ENCODE assay signal across 8 mouse cellular contexts in the genomic region with DNA sequence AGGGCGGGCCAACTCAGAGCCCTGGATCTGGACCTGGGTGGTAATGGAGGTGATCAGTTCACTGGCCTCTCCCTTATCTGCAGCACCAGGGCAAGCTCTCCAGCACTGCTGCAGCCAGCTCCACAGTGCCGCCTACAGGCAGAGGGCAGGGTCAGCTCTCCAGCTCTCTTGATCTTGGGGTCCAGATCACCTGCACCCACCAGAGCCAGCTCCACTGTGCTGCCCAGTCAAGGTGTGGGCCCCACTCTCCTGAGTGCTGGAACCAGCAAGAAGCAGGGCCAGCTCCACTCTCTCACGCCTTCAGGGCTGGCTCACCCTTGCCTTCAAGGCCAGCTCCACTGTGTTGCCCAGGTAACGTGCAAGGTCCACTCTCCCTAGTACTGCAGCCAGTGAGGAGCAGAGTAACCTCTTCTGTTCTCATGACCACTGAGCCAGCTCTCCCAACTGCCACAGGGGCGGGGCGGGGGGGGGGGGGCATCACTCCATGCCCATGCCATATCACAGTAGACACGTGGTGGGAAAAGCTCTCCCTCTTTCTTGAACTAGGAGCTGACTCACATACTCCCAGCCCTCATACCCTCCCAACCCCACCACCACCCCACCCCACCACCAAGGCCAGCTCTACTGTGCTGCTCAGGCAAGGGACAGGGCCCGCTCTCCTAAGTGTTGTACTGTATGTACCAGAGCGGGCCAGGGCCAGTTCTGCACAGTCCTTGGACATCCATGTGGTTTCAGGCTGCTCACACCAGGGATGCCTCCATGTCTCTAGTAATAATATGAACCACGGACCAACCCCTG. TPM values are rescaled to one million over a fixed set of nuclear protein-coding genes. Genes with fewer than 3 reads are reported as not detected.
DNase-seq lines count a peak whose midpoint lies in the region; ATAC-seq and TF ChIP-seq lines count a peak whose summit lies in the region.

No protein-coding gene starts in this region.

- no peak overlapping the region for H3K4me2 ChIP-seq in intestine, embryonic 15.5 days (replicated peaks)
- no peak overlapping the region for H3K4me2 ChIP-seq in lung, postnatal 0 days (replicated peaks; ENCODE audit: low read depth, low read length)

- peak; percentile 70 for TF ChIP-seq CTCF in lung, postnatal 0 days (IDR thresholded peaks at IDR 0.05)

- TF ChIP-seq EP300 in lung, postnatal 0 days (IDR thresholded peaks at IDR 0.05) = no peak

- H3K27ac ChIP-seq in intestine, embryonic 15.5 days = no peak overlapping the region
- H3K27ac ChIP-seq in lung, postnatal 0 days (ENCODE audit: low read length) = no peak overlapping the region

- no peak overlapping the region for H3K4me3 ChIP-seq in intestine, embryonic 15.5 days (replicated peaks)
- H3K4me3 ChIP-seq in lung, postnatal 0 days (ENCODE audit: low read depth, low read length) = no peak overlapping the region

- H3K36me3 ChIP-seq in intestine, embryonic 15.5 days = no peaks in the 10 kb centered on the region
- H3K36me3 ChIP-seq in lung, postnatal 0 days (ENCODE audit: insufficient read depth, low read length) = no peaks in the 10 kb centered on the region

- ATAC-seq in intestine, embryonic 15.5 days = peak; percentile 95
- peak; percentile 11; the same call in 1 of the 2 replicates for ATAC-seq in lung, postnatal 0 days

- DNase-seq in cerebellum, postnatal 14 days = peak; percentile 14 to 21
- no peak for DNase-seq in cerebellum, adult 8-10 months
- peak; percentile 34 for DNase-seq in thymus, postnatal 14 days
- DNase-seq in thymus, postnatal 0 days (ENCODE audit: low spot score) = no peak
- no peak for DNase-seq in lung, postnatal 0 days (ENCODE audit: low spot score)
- DNase-seq in layer of hippocampus, adult 9-11 months = no peak
- DNase-seq in urinary bladder, adult 18-20 months (ENCODE audit: low spot score in 2 of 2) = no peak

- H3K9ac ChIP-seq in intestine, embryonic 15.5 days = no peak overlapping the region
- H3K9ac ChIP-seq in lung, postnatal 0 days (replicated peaks; ENCODE audit: low read depth) = no peak overlapping the region

- no peaks in the 10 kb centered on the region for H3K9me3 ChIP-seq in intestine, embryonic 15.5 days
- no peaks in the 10 kb centered on the region for H3K9me3 ChIP-seq in lung, postnatal 0 days (ENCODE audit: low read length)

- no peaks in the 10 kb centered on the region for H3K27me3 ChIP-seq in intestine, embryonic 15.5 days (replicated peaks)
- H3K27me3 ChIP-seq in lung, postnatal 0 days (replicated peaks; ENCODE audit: insufficient read depth, low read length) = no peaks in the 10 kb centered on the region

- 67% methylated on average over 10 of the region's 10 CpGs for WGBS in intestine, embryonic 15.5 days
- 78% methylated on average over 10 of the region's 10 CpGs for WGBS in lung, postnatal 0 days

- H3K4me1 ChIP-seq in intestine, embryonic 15.5 days (replicated peaks) = no peaks in the 10 kb centered on the region
- no peaks in the 10 kb centered on the region for H3K4me1 ChIP-seq in lung, postnatal 0 days (ENCODE audit: insufficient read depth, low read depth, low read length)

RNA-seq across cellular contexts. Expression of a gene that starts 30.0 kb away (rescaled TPM):
- polyA plus RNA-seq in thymus, postnatal 0 days (2015; fragmentation: Nextera tagmentation; extraction: Ambion mirVana) = 125 and 126 TPM in 2 replicates
- polyA plus RNA-seq in intestine, embryonic 15.5 days (2015; fragmentation: Nextera tagmentation; extraction: Ambion mirVana) = 259 and 272 TPM in 2 replicates
- polyA plus RNA-seq in lung, postnatal 0 days (2015; fragmentation: Nextera tagmentation; extraction: Ambion mirVana) = 83.5 and 85.3 TPM in 2 replicates

RNA-seq across cellular contexts. Expression of a gene that starts 33.5 kb away (rescaled TPM):
- not detected in 2 replicates for polyA plus RNA-seq in thymus, postnatal 0 days (2015; fragmentation: Nextera tagmentation; extraction: Ambion mirVana)
- polyA plus RNA-seq in intestine, embryonic 15.5 days (2015; fragmentation: Nextera tagmentation; extraction: Ambion mirVana) = not detected in 2 replicates
- not detected in 2 replicates for polyA plus RNA-seq in lung, postnatal 0 days (2015; fragmentation: Nextera tagmentation; extraction: Ambion mirVana)

Comparison
In these comparisons a context has a peak if more than half of its experiments do, and no peak if none do; other contexts are left out.
1. DNase-seq: peak in cerebellum, postnatal 14 days (2 of 2) and thymus, postnatal 14 days (single experiment); none in cerebellum, adult 8-10 months (single experiment), thymus, postnatal 0 days (single experiment), lung, postnatal 0 days (single experiment), layer of hippocampus, adult 9-11 months (single experiment) and urinary bladder, adult 18-20 months (0 of 2).